Mouse (Mus musculus): ENCODE measurements at regions not wholly inside any gene's neighbourhood (a gene's known extent, or its start where the extent isn't known, plus 50 kb on each side); places are given as distances from the start of the nearest gene placed in this dataset.
A peak's percentile ranks its signal among the peaks of the same experiment; 100 is the strongest.

GRCm38 (mm10) chr2:133221762-133222556 lies 276.3 kb upstream of the Fermt1 start:
- no peak for DNase-seq

DNA sequence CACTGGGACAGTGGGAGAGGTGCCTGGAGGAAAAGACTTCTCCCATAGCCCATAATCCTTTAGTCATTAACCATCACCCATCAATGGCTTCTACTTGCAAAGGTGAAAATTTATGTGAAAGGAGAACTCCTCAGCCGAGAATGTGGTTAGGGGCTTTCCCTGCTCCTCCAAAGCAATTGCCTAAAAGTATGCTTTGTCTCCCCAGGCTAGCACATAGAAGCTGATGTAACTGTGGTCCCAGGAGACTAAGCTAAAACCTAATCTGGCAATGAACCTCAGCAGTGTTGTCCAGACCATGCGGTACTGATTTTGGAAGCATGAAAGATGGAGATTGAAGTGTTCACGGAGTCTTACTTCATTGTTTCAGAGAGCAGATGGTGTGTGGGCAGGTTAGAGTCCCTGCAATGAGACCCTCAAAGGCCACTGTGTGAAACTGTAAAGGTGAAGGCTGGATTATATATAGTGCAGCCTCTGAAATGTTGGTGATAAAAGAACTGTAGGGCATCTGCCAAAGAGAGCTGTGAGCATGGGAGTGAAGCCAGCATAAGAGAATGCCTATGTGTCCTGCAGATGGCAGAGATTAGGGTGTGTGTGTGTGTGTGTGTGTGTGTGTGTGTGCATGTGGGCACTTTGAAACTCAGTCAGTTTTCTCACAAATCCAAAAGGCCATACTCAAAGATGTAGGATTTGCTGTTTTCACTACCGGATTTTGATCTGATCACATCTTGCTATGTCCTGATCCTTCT lies 289.6 kb upstream of the Fermt1 start:
- DNase-seq = no peak

- DNase-seq = no peak
Observed at GRCm38 (mm10) chr2:133252131-133252530, 299.8 kb upstream of the Bmp2 start.

- no peak for DNase-seq
Observed at GRCm38 (mm10) chr2:133274424-133274823, 277.5 kb upstream of the Bmp2 start.

GRCm38 (mm10) chr2:133278546-133278945 lies 273.4 kb upstream of the Bmp2 start:
- DNase-seq = no peak

DNA sequence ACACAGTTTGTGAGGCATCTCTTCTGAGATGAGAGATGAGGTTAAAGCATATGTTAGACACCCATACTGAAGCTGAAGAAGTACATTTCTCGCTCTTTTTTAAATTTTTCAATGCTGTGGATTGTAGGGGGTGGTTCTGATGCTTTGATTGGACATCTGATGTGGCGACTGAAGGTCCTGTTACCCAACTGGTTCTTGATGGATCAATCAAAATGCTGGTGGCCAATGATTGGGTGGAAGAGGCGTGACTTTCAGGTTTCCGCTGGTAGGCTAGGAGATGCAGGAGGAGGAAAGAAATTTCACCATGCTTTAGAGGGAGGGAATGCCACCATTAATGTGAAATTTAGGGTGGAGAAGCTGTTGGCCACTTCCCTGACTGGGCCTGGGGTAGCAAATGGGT lies 272.7 kb upstream of the Bmp2 start:
- DNase-seq = no peak

GRCm38 (mm10) chr2:133282692-133283091 lies 269.3 kb upstream of the Bmp2 start:
- DNase-seq = no peak

GRCm38 (mm10) chr2:133283709-133284108 lies 268.2 kb upstream of the Bmp2 start:
- no peak for DNase-seq

GRCm38 (mm10) chr2:133294136-133294535 lies 257.8 kb upstream of the Bmp2 start:
- no peak for DNase-seq

GRCm38 (mm10) chr2:133305936-133306335 lies 246.0 kb upstream of the Bmp2 start:
- peak; percentile 22 for DNase-seq

- DNase-seq = no peak
Observed at GRCm38 (mm10) chr2:133311001-133311400, 241.0 kb upstream of the Bmp2 start.

GRCm38 (mm10) chr2:133326290-133327050 lies 225.5 kb upstream of the Bmp2 start:
- no peak for DNase-seq

GRCm38 (mm10) chr2:133327653-133328052 lies 224.3 kb upstream of the Bmp2 start:
- no peak for DNase-seq

- no peak for DNase-seq
Observed at GRCm38 (mm10) chr2:133336177-133336901, 215.6 kb upstream of the Bmp2 start.

GRCm38 (mm10) chr2:133338150-133338549 lies 213.8 kb upstream of the Bmp2 start:
- DNase-seq = no peak

DNA sequence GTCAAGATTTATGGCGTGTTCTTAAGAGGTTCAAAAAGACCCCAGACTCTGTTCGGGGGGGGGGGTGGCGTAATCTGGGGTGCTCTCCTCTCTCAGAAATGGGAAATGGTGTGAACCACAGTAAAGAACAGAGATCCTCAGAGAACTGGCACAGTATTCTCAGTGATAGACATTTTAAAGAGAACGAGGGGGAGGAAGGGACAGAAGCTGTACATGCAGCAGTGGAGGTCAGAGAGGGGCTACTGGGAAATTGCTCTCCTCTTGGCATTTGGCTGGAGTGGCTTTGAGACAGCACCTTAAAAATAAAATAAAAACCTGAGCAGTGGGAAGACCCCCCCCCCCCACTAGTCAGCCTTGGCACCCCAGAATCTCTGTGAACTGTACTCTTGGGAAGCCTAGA lies 210.6 kb upstream of the Bmp2 start:
- DNase-seq = no peak

DNA sequence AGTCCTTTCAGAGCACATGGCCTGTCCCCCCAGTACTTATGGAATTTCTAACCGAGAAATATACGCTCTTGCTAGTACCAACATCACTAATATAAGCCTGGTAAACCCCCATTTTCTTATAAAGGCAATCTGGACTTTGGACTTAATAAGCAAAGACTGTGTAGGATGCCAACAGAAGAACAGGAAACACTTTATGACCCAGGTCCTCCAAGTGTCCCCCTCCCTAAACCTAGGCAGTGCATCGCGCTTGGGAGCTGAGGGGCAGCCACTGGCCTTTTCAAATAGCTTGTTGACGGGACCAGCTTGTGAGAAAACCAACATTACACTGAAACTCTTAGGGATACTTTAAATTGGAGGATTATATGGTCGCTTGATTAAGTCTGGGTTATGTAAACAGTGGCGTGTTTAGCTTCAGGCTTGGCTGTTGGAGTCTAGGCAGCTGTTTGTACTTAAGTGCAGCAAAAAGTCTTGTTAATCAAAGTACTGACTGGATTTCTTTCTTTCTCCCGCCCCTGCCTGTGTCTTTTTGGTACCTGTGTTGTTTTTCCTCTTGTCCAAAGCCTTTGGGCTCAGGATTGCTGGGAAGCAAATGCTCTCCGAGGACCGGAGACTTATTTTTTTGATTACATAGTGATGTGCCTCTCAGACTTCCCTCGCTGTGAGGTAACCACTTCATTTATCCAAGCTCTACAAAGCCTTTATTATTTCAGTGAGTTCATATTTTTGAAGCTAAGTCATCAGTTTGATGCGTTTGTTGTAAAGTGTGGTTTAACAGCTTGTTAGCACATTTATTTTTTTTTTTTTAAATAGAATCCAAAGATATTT lies 205.8 kb upstream of the Bmp2 start:
- no peak for DNase-seq

DNA sequence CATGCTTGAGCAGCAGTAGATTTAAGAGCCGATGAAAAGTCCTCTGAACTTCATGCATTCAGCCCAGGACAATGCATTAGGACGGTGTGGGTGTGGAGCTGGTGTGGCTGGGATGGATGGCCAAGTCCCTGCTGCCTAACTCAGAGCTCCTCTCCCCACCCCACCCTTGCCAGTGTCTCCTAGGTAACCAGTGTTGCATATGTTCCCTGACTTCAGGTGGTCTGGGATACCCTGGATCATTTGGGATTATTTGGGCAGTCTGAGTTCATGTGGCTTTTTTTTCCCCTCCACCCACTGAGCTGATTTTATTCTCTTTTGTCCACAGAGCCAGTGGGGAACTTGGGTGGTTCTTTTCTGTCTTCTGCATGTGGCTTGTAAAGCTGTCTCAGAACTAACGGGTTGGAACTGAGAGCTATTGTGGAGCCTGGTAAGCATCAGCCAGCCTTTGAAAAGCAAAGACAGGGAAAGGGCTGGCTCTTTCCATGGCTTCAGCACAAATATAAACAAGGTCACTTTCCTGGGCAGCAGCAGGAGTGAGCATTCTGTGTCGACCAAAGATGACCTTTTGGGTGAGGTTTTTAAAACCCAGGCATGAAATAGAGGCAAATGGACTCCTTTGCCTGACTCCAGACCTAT lies 205.1 kb upstream of the Bmp2 start:
- no peak for DNase-seq

DNA sequence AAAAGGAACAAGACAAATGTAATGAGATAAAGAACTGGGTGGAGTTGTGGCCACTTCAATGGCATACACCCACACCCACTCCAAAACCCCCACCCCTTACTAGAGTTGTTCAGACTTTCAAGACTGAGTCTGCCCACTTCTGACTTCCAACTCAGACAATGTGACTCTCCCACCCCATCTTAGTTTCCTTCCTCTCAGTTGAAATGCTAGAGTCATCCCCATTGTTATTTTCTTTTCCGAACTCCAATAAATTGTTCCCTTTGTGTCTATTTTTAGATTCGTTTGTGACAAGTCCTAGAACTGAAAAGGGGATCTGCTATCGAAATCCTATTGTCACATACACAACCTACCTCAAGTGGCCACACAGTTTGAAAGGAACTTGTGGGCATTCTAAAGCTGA lies 200.7 kb upstream of the Bmp2 start:
- DNase-seq = no peak

DNA sequence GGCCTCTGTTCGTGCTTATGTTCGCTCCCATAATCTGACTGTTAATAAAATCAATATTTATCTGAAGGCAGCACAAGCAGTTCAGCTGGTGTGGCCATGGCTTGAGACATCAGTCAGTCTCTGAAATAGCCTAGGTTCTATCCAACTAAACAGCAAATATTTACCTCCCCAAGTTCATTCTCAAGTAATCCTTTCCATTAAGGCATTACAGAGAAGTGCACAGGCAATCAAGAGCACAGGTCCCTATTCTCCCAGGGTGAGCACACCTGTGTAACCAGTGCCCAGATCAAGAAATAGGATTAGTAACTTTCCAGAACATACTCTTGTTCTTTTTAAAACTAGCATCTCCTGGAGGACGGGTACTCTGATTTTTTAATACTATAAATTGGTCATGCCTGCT lies 199.2 kb upstream of the Bmp2 start:
- DNase-seq = no peak
